Mouse (Mus musculus): ENCODE results near the gene Ube2g2. TPM values are rescaled to one million over a fixed set of nuclear protein-coding genes. Genes with fewer than 3 reads are reported as not detected.

Ube2g2 gene
- 28.7 and 41.2 TPM in 2 replicates for total RNA-seq (2012; rRNA removed)
- total RNA-seq (2014; rRNA removed): 32.6 and 40.8 TPM in 2 replicates
- 59.4 and 72.2 TPM in 2 replicates for polyA plus RNA-seq (2012; ENCODE audit: insufficient read length, low read depth)

GRCm38 (mm10) chr10:77622055-77622988 is at the start of gene Ube2g2:
TSS of gene Ube2g2 (plus strand) at chr10:77622275.
- Histone ChIP-seq H3K36me3 (replicated peaks in 1 of 2; ENCODE audit: control insufficient read depth in 1 of 2, insufficient read depth in 1 of 2, low read length in 1 of 2) (peaks cover 16 to 53% of the 10 kb centered on the region in 2 experiments), H3K4me2 (ENCODE audit: insufficient read depth, low read depth, poor library complexity, severe bottlenecking) (peak within 1 kb of the TSS; percentile 94), H3K27me3 (replicated peaks) (no peaks in the 10 kb centered on the region), H3K4me3 (replicated peaks in 1 of 3; ENCODE audit: low read depth in 2 of 3, low read length in 2 of 3, poor library complexity in 1 of 3) (peak within 1 kb of the TSS; percentile 75 to 99 (median 97)), H3K9ac (ENCODE audit: insufficient read depth, low read depth) (peak within 1 kb of the TSS; percentile 98), H3K27ac (ENCODE audit: insufficient read depth, low read depth) (peak within 1 kb of the TSS; percentile 69), H3K9me3 (replicated peaks; ENCODE audit: low read length) (no peaks in the 10 kb centered on the region), H3K79me2 (replicated peaks; ENCODE audit: control insufficient read depth, extremely low read depth, insufficient read depth, poor library complexity, severe bottlenecking) (peaks cover 47% of the 10 kb centered on the region), H3K4me1 (ENCODE audit: control insufficient read depth in 1 of 2, insufficient read depth in 2 of 2) (peaks cover 12 to 41% of the 10 kb centered on the region in 2 experiments)
- TF ChIP-seq TBP (conservative IDR thresholded peaks at IDR 0.05; ENCODE audit: low read depth, low read length) (0 out of 2 replicates have a peak, but pooled peaks have one; percentile 10), SMC3 (IDR thresholded peaks at IDR 0.05; ENCODE audit: low read depth, low read length) (no peak), MXI1 (IDR thresholded peaks at IDR 0.05; ENCODE audit: low read depth, low read length) (peak; percentile 83), UBTF (IDR thresholded peaks at IDR 0.05; ENCODE audit: low read depth, low read length) (peak; percentile 94), NELFE (IDR thresholded peaks at IDR 0.05; ENCODE audit: low read depth, low read length) (peak; percentile 82), SIN3A (IDR thresholded peaks at IDR 0.05; ENCODE audit: low read length) (peak; percentile 87), ZC3H11A (IDR thresholded peaks at IDR 0.05; ENCODE audit: low read depth, low read length) (no peak), USF2 (conservative IDR thresholded peaks at IDR 0.05; ENCODE audit: low read depth, low read length) (no peak), BHLHE40 (IDR thresholded peaks at IDR 0.05; ENCODE audit: low read depth, low read length) (peak; percentile 18; the same call in 1 of the 2 replicates), POLR2AphosphoS2 (IDR thresholded peaks at IDR 0.05; ENCODE audit: low read depth, low read length) (peak; percentile 77), JUN (IDR thresholded peaks at IDR 0.05; ENCODE audit: insufficient read depth, low read depth, low read length) (no peak), MAFK (IDR thresholded peaks at IDR 0.05; ENCODE audit: insufficient replicate concordance, low read length) (no peak), MAX (IDR thresholded peaks at IDR 0.05; ENCODE audit: low read length) (peak; percentile 74; the same call in 1 of the 2 replicates), NRF1 (IDR thresholded peaks at IDR 0.05; ENCODE audit: low read depth, low read length) (peak; percentile 63), TCF12 (IDR thresholded peaks at IDR 0.05; ENCODE audit: low read depth, low read length) (peak; percentile 86), KAT2A (IDR thresholded peaks at IDR 0.05; ENCODE audit: insufficient replicate concordance, low read length) (peak; percentile 91; the same call in 1 of the 2 replicates), ELF1 (IDR thresholded peaks at IDR 0.05; ENCODE audit: low read depth, low read length) (peak; percentile 87), EP300 (IDR thresholded peaks at IDR 0.05; ENCODE audit: low read length) (no peak), MEF2A (IDR thresholded peaks at IDR 0.05; ENCODE audit: borderline replicate concordance, low read depth, low read length) (peak; percentile 70), POLR2A (IDR thresholded peaks at IDR 0.05; ENCODE audit: low read depth, low read length) (peak; percentile 77), ZNF384 (IDR thresholded peaks at IDR 0.05; ENCODE audit: low read depth, low read length) (no peak), USF1 (IDR thresholded peaks at IDR 0.05; ENCODE audit: low read depth, low read length) (no peak), CHD2 (IDR thresholded peaks at IDR 0.05; ENCODE audit: low read length) (peak; percentile 94), CTCF (conservative IDR thresholded peaks at IDR 0.05 in 1 of 2, IDR thresholded peaks at IDR 0.05 in 1 of 2; ENCODE audit: low read depth in 2 of 2, low read length in 2 of 2) (no peak), HCFC1 (IDR thresholded peaks at IDR 0.05; ENCODE audit: low read depth, low read length) (peak; percentile 95), ZMIZ1 (IDR thresholded peaks at IDR 0.05; ENCODE audit: low read depth, low read length) (peak; percentile 65; the same call in 1 of the 2 replicates), JUND (conservative IDR thresholded peaks at IDR 0.05; ENCODE audit: low read depth, low read length) (no peak), IRF4 (IDR thresholded peaks at IDR 0.05; ENCODE audit: low read depth, low read length) (peak; percentile 44; the same call in 1 of the 2 replicates), GABPA (IDR thresholded peaks at IDR 0.05; ENCODE audit: insufficient replicate concordance, low read depth, low read length) (peak; percentile 17; the same call in 1 of the 2 replicates), CHD1 (IDR thresholded peaks at IDR 0.05; ENCODE audit: low read depth, low read length) (no peak), RCOR1 (conservative IDR thresholded peaks at IDR 0.05; ENCODE audit: low read depth, low read length) (0 out of 2 replicates have a peak, but pooled peaks have one; percentile 24), ZKSCAN1 (IDR thresholded peaks at IDR 0.05; ENCODE audit: borderline replicate concordance, low read depth, low read length) (no peak)
- peak; percentile 87 for DNase-seq (ENCODE audit: extremely low read depth)
- in situ Hi-C loops (cut with MboI; ENCODE audit: low pct_ligation_motif_present, low pct_unique_long_range_greater_than_20kb, low sequenced_read_pairs): loop anchor here (10.0 kb wide), 1 partner anchor 108 kb away; the partner anchor contains the start of gene Fam207a
- dilution Hi-C loops (cut with MboI; ENCODE audit: extremely low pct_ligation_motif_present, extremely low pct_unique_long_range_greater_than_20kb, low sequenced_read_pairs): no loop called here

Measured in CH12.LX (cell line).